Mouse (Mus musculus) MEL-GATA-1-ER (cell line): ENCODE results near the gene Gvin1.
"Not testable (repeated sequence)": the region's sequence is repeated elsewhere in the genome, so short reads cannot be mapped to it uniquely, and the experiment has no call there.

Experiments used
- DNase-seq: peaks from one replicate; pipeline ENCODE4 v3.0.0-alpha.2; 2012; ENCODE audit warnings: low read depth; ENCODE audit errors: extremely low read depth

The Gvin1 gene

DNA sequence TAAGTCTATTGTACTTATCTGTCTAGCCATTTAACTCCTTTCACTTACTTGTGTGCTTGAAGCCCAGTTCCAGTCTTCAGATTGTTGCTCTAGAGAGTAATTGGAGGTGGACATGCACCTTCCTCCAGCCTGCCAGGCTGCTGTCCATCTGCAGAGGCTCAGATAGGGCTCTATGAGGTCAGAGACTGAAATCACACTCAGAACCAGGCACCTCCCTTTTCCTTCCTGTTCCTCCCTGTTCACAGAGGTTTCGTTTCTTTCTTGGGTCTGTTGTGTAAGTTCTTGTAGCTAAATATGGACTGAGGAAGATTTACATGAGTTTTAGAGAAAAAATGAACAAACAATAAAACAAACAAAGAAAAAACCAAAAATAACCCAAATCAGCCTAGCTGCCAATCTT lies at the start of gene Gvin1:
Gene Gvin1 (minus strand): TSS at position 150 of the 400 bp plus-strand sequence.
- not testable (repeated sequence) for DNase-seq

DNA sequence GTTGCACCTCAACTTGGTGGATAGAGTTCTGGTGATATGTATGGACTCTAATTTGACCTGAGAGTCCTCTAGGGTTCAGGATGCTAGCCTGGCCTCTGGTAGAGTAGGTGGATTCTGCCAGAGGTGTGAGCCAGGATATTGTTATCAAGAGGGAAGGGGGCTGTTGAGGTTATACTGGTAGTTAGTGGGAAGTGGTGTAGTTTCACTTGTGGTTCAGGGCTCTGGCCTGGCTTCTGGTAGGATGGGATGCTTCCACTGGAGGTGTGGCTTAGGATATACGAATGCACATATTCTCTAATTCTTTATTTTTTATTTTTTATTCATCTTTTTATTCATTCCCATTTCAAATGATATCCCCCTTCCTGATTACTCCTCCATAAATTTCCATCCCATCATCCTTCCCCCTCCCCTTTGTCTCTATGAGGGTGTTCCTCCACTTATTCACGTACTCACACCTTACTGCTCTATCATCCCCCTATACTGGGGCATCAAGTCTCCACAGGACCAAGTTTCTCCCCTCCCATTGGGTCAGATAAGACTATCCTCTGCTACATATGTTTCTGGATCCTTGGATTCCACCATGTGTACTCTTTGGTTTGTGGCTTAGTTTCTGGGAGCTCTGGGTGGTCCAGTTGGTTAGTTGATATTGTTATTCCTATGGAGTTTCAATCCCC lies 36.9 kb upstream of the Gvin1 start:
- no peak for DNase-seq

GRCm38 (mm10) chr7:106248922-106249321 lies 33.8 kb upstream of the Gvin1 start:
- no peak for DNase-seq

DNA sequence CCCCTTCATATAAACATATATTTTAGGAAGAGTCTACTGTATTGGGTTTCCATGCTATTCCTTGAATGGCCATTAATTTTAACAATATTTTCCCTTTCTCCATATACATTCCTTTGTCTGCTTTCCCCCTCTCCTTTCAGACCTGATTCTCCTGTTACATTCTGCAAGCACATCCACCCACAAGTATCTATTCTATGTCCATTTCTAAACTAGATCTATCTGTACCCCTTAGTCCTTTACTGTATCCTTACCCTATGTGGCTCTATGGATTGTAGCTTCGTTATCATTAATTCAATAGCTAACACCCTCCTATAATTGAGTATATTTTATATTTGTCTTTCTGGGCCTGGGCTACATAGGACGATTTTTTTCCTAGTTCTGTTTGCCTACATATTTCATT lies 33.1 kb upstream of the Gvin1 start:
- no peak for DNase-seq

- DNase-seq = no peak
These were observed 30.5 kb upstream of the Gvin1 start for GRCm38 (mm10) chr7:106245601-106246000.

GRCm38 (mm10) chr7:106240484-106241275 lies 25.6 kb upstream of the Gvin1 start:
- not testable (repeated sequence) for DNase-seq

DNA sequence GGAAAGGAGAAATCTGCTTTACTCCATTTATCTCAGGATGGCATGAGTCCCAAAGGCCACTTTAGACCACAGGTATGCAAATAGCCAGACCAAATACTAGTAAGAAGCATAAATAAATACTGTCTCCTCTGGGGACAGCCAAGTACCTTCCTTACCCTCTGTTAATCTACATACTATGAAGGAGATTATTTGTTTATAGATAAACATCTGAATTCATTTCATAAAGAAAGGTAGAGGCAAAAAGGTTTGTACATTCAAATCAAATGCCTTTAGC lies 22.0 kb upstream of the Gvin1 start:
- DNase-seq = no peak

DNA sequence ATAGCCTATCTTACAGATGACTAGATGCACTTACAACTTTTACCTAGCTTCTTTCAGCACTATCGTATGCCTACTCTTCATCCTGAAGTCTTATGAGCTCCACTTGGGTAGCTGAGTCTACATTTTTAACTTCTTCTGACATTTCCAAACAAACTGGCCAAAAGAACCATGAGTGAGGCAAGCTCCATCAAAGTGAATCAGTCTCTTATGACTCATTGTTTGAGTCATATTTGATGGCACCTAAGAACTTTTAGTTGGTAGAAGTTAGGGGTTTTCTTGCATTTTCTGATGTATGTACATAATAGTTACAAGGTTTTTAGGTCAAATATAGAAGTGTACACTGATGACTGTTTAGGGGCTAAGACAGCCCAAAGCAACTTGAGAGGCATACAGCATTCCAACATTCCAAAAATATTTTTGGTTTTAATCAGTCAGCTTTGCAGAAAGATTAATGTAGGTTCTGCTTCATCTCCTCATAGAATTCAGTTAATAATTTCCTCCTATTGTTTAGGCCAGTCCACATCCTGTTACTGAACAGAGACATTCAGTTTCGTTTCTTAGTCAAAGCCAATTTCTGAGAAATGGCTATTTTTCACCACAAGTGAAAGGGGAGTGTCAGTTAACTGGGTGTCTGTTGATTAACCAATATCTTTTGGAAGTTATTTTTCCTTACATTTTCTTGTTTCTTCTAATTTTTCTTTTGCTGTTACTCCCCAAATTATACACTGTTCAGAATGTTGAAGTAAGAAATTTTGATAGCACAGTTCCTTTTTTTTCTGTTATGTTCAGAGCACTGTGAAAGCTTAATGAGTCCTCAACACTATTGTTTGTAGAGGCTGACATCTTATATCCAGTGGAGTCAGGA lies 21.4 kb upstream of the Gvin1 start:
- DNase-seq = no peak

DNA sequence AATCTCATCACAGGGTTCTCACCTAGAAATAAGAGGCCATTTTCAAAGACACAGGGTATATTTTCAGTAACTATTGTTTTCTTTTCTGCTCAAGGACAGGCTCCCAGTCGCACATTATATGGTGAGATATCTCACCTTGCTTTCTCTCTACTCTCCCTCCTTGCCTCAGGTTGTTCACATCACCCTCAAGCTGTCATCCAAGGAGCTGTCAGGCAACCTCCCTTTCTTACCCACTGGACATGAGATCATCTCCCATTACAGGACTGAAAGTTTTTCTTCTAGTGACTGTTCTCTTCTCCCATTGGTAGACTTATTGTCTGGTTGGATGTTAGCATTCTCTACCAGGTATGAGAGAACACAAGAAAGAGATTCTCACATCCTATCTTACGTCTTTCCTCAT lies 20.5 kb upstream of the Gvin1 start:
- DNase-seq = no peak

DNA sequence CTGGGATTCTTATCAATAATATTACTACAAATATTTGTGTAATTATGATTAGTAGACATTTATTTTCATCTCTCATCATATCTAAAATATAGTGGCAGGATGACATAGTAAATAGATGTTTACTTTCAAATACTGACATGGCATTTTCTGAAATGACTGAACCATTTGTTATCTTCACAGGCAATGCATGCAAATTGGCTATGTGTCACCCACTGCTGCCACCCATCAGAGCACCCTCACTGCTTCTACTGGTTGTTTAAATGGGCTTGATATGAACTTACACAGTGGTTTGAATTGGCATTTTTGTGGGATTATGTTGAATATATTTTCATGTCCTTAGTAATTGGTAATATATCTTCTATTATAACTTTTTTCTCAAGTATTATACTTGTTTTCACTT lies 784 bp upstream of the Gvin1 start:
- not testable (repeated sequence) for DNase-seq

- not testable (repeated sequence) for DNase-seq
These were observed 1.4 kb downstream of the Gvin1 start for GRCm38 (mm10) chr7:106213770-106214169.

- DNase-seq = not testable (repeated sequence)
These were observed 8.5 kb downstream of the Gvin1 start for GRCm38 (mm10) chr7:106206630-106207029.

- DNase-seq = not testable (repeated sequence)
These were observed 38.1 kb downstream of the Gvin1 start for GRCm38 (mm10) chr7:106177065-106177464.

GRCm38 (mm10) chr7:106145013-106145754 lies 69.9 kb downstream of the Gvin1 start:
- not testable (repeated sequence) for DNase-seq

- DNase-seq = not testable (repeated sequence)
These were observed 73.8 kb downstream of the Gvin1 start for GRCm38 (mm10) chr7:106141128-106141895.

GRCm38 (mm10) chr7:106117090-106117948 lies 97.8 kb downstream of the Gvin1 start:
- DNase-seq = not testable (repeated sequence)
